Mouse (Mus musculus): ENCODE results near the gene Ccdc73.

DNA sequence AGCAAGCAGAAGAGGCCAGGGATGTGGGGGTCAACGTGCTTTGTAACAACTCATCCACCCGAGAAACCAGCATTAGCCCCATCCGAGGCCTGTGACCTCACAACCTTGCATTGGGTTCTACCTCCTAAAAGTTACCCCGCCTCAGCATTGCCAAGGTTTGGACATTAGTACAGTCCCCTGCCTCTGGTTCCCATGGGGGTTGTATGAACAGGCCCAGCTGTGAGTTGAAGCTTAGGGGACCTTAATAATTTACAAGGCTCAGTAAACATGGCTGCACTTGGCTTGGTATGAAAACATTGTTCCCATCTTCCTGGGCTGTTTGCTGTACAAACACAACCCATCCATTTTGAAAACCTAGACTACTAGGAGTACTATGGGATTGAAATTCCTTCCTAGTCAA, 156.2 kb downstream of the Ccdc73 start:
- no peak for TF ChIP-seq CTCF (conservative IDR thresholded peaks at IDR 0.05; ENCODE audit: insufficient read depth, insufficient read length, low read depth, low read length)
- TF ChIP-seq POLR2A (IDR thresholded peaks at IDR 0.05; ENCODE audit: low read depth, low read length) = no peak
